Mouse (Mus musculus) cerebellum, adult 9-11 months (tissue): ENCODE results near the gene Tsga13.

Experiments used
- DNase-seq: peaks from one replicate; pipeline ENCODE4 v3.0.0; 2022

Tsga13 gene

DNA sequence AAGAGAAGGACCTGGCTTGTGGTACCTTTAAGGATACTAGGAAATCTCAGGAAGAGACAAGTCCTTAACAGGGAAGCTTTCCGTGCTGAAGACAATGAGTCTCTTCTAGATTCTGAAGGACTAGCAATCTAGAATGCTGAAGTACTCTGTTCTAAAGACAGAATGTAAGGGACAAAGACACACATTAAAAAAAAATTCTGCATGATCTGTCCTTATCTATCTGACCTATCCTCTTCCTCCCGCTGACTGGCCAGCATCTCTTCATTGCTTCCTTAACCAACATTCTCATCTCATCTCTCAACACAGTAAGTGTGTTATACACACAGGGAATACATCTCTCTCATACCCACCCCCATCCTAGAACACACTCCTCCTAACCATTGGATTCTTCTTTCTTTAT, at the start of gene Tsga13:
Gene Tsga13 (minus strand): TSS at position 101 of the 400 bp plus-strand sequence.
- no peak for DNase-seq

GRCm38 (mm10) chr6:30958736-30959540, 43.6 kb upstream of the Tsga13 start, which contains the start of gene Klf14:
Gene Klf14 (minus strand): TSS chr6:30959078.
- no peak for DNase-seq

- DNase-seq, result no peak
Observed at GRCm38 (mm10) chr6:30957784-30958735, 42.7 kb upstream of the Tsga13 start.

DNA sequence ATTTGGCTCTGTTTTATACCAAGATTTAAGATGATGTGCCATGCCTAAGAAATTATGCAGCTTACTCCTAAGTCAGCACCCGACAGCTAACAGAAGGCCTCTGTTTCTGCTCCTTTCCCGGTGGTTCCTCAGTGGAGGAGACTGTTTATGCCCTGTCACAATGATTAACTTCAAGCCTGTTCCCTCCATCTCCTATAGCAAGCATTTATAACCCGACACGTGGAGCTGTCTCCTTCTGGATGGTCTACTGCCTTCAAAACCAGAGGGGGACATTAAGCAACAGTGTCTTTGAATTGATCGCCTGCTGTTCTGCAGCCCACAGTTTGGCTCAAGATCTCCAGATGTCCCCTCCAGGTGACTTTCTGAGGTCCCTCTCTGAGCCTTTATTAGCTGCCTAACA, 23.9 kb upstream of the Tsga13 start:
- DNase-seq, result no peak

- DNase-seq, result no peak
Observed at GRCm38 (mm10) chr6:30922821-30923220, 7.4 kb upstream of the Tsga13 start.

DNA sequence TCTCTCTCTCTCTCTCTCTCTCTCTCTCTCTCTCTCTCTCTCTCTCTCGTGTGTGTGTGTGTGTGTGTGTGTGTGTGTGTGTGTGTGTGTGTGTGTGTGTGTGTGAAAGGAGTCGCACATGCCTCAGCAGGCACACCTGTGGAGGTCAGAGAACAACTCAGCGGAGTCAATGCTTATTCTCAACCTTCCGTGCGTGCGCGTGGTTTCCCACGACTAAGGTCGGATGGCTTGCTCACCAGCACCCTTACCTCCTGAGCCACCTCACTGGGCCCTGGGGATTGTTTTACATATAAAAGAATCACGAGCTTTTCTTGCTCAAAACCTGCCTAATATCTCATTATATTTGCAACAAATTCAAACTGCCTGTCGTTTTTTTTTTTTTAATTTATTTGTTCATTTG, 6.5 kb upstream of the Tsga13 start:
- DNase-seq, result no peak

GRCm38 (mm10) chr6:30920834-30921675, 5.7 kb upstream of the Tsga13 start:
- no peak for DNase-seq

GRCm38 (mm10) chr6:30907970-30908369, 7.4 kb downstream of the Tsga13 start:
- DNase-seq, result no peak

- no peak for DNase-seq
Observed at GRCm38 (mm10) chr6:30904911-30905310, 10.5 kb downstream of the Tsga13 start.

DNA sequence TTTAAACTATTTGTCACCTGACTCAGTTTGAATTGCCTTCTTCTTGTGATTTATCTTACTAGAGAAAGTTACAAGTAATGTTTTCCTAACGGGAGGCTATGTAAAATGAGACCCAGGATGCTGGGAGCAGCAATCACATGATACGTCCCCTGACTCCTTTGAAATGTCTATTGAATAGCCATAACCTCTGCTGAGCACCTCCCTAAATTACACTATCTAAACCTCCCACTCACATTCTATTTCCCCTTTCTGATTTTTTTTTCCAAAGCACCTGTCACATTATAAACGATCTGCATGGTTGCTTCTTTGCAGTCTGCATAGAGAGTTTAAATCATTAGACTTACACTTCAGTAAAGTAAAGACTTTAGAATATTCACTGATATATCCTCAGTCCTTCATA, 11.3 kb downstream of the Tsga13 start:
- DNase-seq, result no peak

DNA sequence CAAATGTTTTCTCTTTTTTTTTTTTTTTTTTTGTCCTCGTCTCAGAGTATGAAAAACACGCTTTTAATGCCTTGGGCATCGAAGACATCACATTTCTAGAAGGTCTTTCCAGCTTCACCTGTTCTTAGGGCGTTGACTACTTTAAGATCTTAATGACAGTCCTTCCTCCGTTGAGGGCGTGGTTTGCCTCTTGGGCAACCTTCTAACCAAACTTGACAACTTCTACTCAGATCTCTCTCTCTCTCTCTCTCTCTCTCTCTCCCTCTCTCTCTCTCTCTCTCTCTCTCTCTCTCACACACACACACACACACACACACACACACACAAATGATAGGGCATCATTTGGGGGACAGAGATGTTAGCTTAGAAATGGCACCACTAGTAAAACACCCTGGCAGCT, 17.9 kb downstream of the Tsga13 start:
- no peak for DNase-seq

DNA sequence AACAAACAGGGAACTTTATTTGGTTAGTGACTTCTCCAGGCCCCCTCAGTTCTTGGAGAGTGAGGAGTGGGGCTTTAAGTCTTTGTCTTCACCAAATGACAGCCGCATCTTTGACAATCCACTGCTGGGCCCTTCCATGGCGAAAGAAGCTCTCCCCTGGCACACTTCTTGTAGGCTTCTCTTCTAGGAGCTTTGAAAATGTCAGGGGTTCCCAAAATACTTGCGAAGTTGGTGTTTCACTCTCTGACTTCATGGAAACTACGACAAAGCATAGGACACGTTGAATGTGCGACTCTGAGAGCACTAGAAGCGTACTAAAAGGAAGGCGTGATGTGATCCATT, 18.4 kb downstream of the Tsga13 start:
- no peak for DNase-seq

DNA sequence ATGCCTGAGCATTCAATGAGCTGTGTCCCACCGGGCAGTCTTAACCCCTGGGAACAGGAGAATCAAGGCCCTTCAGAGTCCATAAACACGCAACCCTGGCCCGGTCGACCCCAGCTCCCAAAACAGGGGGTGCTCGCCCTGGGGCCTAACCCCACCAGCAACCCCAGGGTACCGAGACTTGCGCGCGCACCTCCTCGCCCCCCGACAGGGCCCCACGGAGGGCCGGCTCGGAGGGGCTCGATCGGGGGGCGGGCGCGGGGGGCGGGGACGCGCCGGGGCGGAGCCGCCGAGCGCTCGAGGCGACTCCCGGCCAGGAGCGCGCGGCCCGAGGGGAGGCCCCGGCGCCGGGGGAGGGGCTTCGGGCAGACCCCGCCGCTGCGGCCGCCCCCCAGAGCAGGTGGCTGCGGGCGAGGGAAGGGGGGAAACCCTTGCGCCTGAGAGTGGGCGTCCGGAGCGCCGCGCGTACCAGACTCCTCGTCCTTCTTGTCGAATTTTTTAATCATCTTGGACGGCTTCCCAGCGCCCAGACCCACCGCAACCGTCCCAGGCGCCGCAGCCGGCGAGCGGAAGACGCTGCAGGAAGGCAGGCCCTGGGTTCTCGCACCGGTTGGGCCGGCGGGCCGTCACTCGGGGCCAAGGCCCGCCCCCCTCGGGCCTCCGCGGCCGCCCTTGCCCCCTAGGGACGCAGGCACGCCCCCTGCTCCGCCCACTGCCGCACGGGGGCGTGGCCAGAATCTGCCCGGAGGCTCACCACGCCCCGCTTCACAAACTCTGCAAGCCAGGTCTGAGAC, 19.0 kb downstream of the Tsga13 start, which contains the start of gene Copg2:
Gene Copg2 (minus strand): TSS at position 600 of the 791 bp plus-strand sequence.
- peak; percentile 93 for DNase-seq

DNA sequence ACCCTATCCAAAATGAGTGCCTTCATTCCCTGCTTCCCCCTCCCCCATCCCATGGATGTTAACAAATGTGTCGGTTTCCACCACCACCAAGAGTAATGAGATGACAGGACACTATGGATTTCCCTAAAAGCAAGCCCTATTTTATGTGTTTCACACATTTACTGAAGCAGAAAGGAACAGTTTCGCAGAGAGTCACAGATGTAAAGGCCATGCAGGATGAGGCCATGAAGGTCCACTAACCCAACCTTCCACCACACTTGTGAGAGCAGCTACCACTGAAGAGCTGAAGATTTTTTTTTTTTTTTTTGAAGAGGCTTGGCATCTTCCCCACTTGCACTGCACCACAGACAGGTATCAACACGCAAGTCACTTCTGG, 19.6 kb downstream of the Tsga13 start:
- DNase-seq, result no peak

- no peak for DNase-seq
Observed at GRCm38 (mm10) chr6:30893081-30893480, 22.3 kb downstream of the Tsga13 start.

DNA sequence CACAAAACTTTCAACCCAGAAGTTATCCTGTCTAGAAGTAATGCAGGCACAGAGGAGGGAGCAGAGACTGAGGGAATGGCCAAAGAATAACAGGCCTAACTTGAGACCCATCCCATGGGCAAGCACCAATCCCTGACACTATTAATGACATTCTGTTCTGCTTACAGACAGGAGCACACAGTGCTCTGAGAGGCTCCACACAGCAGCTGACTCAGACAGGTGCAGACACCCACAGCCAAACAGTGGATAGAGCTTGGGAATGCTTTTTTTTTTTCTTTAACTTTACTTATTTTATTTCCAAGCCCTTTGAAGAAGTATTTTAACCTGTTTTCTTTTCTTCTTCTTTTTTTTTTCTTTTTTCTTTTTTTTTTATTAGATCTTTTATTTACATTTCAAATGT, 23.6 kb downstream of the Tsga13 start:
- DNase-seq, result no peak

- no peak for DNase-seq
Observed at GRCm38 (mm10) chr6:30884856-30885255, 30.5 kb downstream of the Tsga13 start.

DNA sequence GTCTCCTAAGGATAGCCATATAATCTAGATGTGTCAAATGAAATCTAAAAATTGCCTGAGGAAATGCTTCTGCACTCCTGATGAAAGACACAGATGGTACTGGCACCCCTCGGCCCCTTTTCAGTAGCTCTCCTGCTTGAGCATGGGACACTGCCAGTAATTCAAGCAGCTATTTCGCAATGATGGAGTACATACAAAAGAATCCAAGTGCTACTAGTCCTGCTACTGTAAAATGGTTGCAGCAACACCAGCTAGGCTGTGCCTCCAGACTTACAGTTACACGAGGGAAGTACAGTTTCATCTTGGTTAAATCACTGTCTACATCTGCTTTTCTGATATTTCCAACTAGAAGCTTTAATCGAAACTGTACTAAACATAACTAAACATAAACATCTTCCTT, 31.9 kb downstream of the Tsga13 start:
- DNase-seq, result peak; percentile 76

- DNase-seq, result no peak
Observed at GRCm38 (mm10) chr6:30876661-30877060, 38.7 kb downstream of the Tsga13 start.

DNA sequence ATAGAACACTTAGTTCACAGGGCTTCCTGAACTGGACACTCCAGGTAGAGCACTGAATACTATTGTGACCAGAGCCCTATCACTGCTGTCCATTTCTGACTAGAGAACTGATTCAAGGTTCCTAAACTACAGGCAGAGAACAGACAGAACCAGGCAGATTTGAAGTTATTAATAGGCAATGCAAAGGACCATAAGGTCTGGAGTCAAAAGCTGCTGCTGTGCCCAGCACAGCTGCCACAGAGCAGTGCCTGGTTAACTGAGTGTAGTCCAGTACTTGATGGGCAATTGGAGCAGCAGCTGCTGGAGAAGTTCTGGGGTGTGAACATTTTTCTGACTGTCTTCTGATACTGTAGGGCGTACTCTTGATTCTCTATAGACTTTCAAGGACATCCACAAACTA, 48.9 kb downstream of the Tsga13 start:
- no peak for DNase-seq

DNA sequence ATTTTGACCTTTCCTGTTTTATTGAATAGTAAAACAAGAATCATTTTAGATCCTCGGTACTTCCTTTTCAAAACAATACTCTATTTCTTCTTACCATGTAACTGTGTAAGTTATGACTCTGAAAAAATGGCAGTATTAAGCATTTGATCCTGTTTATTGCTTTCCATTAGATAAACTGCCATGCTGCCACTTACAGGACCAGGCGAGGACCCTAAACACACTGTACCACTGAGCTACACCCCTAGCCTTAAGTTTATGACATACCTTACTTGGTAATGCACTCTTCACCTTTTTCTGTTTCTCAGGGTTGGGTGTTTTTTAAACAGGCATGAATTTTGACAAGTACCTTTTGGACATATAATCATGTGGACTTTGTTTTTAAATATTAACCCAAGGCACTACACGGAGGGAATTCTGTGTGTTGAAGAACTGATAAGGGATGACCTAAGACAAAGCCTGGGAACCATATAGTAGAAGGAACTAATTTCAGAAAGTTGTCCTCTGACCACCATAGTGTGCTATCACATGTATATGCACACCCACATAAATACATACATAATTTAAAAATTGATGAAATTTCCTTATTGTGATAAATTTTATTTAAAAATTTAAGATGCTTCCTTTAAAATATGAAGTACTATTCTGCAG, 50.2 kb downstream of the Tsga13 start:
- DNase-seq, result no peak

GRCm38 (mm10) chr6:30855956-30856355, 59.4 kb downstream of the Tsga13 start:
- DNase-seq, result no peak
